Mouse (Mus musculus) macrophage (primary cell): ENCODE measurements around the gene Cdh3. TPM values are rescaled to one million over a fixed set of nuclear protein-coding genes. Genes with fewer than 3 reads are reported as not detected.

Experiments used
- H3K27ac ChIP-seq: fragments of 350-480 bp; formaldehyde crosslinking; 2 replicates; pipeline ENCODE4 v1.9.0; 2021
- H3K36me3 ChIP-seq: fragments of 350-480 bp; formaldehyde crosslinking; 2 replicates; pipeline ENCODE4 v1.9.0; 2021; ENCODE audit errors: inconsistent target
- H3K4me3 ChIP-seq: fragments of 350-480 bp; formaldehyde crosslinking; 2 replicates; pipeline ENCODE4 v1.9.0; 2021; ENCODE audit errors: inconsistent target
- H3K79me2 ChIP-seq: fragments of 350-480 bp; formaldehyde crosslinking; 2 replicates; pipeline ENCODE4 v1.9.0; 2021; ENCODE audit errors: inconsistent target
- WGBS: methylation state at CpG from one replicate; pipeline ENCODE4 v1.1.7; 2026; ENCODE audit warnings: inconsistent platforms; ENCODE audit not compliant: missing documents; 5-methylcytosine and 5-hydroxymethylcytosine counted together
- polyA plus RNA-seq: library from polyadenylated mRNA; stranded (reverse); fragments of 250-400 nt; gene quantifications from 3 replicates; pipeline ENCODE4 v1.2.4, GENCODE M21; 2018; ENCODE audit warnings: inconsistent platforms

Cdh3 gene
- polyA plus RNA-seq, 1 experiment from 2014 or later: not detected

DNA sequence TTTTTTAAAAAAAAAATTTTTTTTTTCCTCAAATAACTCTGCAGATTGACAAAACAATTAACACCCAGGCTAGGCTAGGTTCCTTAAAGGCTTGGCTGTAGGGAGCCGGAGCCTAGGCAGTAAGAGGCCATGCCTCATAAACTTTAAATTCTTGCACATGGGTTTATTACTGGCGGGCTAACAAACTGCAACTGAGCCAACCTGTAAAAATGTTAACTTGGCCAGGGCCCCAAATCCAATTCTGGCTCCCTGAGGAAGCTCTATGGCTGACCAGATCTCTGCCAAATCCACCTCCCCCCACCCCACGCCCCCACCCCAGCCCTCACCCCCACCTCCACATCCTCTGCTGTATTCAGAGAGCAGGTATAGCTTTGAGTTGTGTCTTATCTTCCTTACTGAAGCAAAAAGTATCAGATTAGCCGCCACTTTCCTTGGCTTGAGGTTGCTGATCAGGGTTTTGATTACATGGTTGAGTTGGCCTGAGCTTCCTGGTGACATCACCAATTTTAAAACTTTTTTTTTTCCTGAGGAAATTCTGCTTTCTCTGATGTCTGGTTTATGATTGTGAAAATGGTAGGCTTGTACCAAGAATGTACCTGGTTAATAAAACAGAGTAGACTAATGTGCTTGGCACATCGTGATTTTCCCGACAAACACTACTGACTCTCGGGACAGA lies 1.9 kb downstream of the Cdh3 start:
- H3K79me2 ChIP-seq: no peaks in the 10 kb centered on the region
- H3K4me3 ChIP-seq: no peak overlapping the region
- H3K36me3 ChIP-seq: no peaks in the 10 kb centered on the region
- no peak overlapping the region for H3K27ac ChIP-seq
- 78% methylated on average over 6 of the region's 7 CpGs for WGBS

DNA sequence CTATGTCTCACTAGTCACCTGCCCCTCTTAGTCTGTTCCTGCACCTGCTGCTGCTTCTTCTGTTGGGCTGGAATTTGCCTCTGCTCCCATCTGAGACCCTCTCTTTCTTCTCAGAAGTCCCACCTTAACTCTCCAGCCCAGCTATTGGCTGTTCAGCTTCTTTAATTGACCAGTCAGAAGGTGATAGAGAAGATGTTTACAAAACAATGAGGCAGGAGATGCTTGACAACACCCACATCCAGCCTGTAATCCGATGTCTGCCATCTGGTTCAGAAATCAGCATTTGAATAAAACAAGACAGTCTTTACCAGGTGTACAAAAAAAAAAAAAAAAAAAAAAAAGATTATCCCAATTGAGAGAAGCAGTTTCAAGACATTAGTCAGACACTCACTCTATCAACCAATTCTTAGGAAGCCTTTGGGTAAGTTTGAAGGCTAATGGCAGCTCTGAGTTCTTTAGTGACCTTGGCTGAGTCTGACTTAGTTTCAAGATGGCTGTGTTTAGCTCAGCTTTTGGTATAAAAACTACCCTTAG lies 5.3 kb downstream of the Cdh3 start:
- no peak overlapping the region for H3K4me3 ChIP-seq
- no peaks in the 10 kb centered on the region for H3K36me3 ChIP-seq
- 40% methylated on average over 1 of the region's 1 CpGs for WGBS
- no peak overlapping the region for H3K27ac ChIP-seq
- H3K79me2 ChIP-seq: no peaks in the 10 kb centered on the region

DNA sequence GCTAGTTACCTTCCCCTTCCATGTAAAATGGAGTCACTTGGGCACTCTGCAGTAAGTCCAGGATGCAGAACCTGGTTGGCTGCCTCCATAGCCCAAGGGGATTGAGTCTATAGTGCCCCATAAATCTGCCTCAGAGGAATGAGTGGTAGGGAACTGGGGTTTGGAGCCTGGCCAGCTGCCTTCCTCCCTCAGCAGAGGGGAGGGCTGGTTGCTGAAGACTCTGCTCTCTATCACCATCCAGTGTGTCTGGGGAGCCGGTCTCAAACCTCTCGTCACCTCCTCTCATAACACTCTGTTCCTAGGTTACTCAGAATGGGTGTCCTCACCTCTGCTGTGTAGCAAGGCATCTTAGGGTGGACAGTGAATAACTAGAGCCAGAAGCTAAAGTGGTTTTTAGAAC lies 5.9 kb downstream of the Cdh3 start:
- Histone ChIP-seq H3K27ac (no peak overlapping the region), H3K79me2 (no peaks in the 10 kb centered on the region), H3K4me3 (no peak overlapping the region), H3K36me3 (no peaks in the 10 kb centered on the region)
- WGBS: 29% methylated on average over 2 of the region's 2 CpGs

DNA sequence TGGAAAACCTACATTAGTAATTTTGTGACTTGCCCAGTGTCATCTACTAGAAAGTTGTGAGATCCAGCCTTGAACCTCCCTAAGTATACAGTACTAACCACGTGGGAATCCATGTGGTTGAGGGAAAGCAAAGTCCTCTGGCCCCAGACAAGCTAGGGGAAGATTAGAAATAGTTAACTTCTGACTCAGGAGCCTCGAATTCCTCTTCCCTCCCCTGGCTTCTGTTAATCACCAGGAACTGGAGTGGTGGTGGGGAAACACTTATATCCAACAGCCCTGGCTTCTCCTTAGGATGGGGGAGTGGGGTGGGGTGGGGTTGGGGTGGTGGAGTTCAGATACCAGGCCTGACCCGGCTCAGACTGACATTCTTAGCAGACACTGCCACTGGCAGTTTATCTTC lies 8.1 kb downstream of the Cdh3 start:
- no peaks in the 10 kb centered on the region for H3K79me2 ChIP-seq
- H3K4me3 ChIP-seq: no peak overlapping the region
- no peaks in the 10 kb centered on the region for H3K36me3 ChIP-seq
- 45% methylated on average over 3 of the region's 3 CpGs for WGBS
- no peak overlapping the region for H3K27ac ChIP-seq

DNA sequence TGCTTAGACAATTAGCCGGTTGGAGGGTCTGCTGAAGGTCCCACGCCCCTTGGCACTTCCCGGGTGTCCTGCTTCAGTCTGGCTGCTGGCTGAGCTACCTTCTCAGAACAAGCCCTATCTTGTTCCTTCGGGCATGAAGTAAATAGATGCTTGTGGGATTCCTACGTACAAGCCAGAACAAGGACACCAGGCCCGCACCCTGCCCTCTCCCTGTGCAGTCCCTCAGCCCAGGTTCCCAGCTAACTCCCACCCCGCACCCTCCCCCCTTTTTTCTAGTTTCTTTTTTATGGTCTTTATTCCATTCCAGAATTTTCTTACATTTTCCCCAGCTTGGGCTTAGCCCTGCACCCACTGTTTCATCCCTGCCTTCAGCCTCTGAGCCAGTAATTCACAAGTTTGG lies 9.9 kb downstream of the Cdh3 start:
- H3K79me2 ChIP-seq: no peaks in the 10 kb centered on the region
- no peaks in the 10 kb centered on the region for H3K36me3 ChIP-seq
- no peak overlapping the region for H3K27ac ChIP-seq
- H3K4me3 ChIP-seq: no peak overlapping the region
- WGBS: 87% methylated on average over 7 of the region's 7 CpGs

DNA sequence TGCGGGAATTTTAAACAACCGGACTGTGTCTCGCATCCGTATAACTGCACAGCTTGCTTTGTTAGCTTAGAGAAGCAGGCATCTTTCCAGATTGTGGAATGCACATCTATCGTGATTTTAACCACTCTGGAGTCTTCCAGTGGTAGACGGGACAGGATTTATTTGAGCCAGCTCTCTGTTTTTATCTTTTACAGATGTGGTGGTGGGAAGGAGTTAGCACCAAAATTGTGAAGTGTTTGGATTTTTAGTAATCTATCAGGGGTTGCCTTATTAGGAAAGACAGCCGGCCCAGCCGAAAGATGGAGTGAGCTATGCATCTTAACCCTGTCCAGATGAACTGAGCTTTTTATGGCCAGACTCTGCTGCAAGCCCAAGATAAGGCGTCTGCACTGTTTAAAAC lies 11.2 kb downstream of the Cdh3 start:
- H3K4me3 ChIP-seq: no peak overlapping the region
- H3K79me2 ChIP-seq: no peaks in the 10 kb centered on the region
- WGBS: 80% methylated on average over 9 of the region's 9 CpGs
- H3K36me3 ChIP-seq: no peaks in the 10 kb centered on the region
- no peak overlapping the region for H3K27ac ChIP-seq

DNA sequence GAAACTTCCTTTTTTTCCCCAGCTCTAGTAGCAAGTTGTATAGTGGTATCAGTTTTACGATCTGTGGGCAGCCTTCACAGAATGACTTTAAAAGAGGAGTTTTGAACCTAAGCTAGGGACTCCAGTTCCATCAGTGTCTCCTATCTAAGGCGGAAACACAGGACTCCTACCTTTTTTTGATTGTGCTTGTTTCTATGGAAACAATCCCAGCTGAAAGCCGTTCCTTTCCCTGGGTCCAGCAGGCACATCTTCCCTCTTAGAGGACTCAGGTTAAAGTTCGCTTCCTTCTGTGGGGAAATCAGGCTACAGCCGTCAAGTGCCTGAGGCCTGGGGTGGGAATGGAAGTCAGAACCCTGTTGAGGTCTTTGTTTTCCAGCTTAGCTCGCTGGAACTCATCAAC lies 16.0 kb downstream of the Cdh3 start:
- Histone ChIP-seq H3K4me3 (no peak overlapping the region), H3K36me3 (no peaks in the 10 kb centered on the region), H3K79me2 (no peaks in the 10 kb centered on the region), H3K27ac (no peak overlapping the region)
- 81% methylated on average over 6 of the region's 6 CpGs for WGBS

DNA sequence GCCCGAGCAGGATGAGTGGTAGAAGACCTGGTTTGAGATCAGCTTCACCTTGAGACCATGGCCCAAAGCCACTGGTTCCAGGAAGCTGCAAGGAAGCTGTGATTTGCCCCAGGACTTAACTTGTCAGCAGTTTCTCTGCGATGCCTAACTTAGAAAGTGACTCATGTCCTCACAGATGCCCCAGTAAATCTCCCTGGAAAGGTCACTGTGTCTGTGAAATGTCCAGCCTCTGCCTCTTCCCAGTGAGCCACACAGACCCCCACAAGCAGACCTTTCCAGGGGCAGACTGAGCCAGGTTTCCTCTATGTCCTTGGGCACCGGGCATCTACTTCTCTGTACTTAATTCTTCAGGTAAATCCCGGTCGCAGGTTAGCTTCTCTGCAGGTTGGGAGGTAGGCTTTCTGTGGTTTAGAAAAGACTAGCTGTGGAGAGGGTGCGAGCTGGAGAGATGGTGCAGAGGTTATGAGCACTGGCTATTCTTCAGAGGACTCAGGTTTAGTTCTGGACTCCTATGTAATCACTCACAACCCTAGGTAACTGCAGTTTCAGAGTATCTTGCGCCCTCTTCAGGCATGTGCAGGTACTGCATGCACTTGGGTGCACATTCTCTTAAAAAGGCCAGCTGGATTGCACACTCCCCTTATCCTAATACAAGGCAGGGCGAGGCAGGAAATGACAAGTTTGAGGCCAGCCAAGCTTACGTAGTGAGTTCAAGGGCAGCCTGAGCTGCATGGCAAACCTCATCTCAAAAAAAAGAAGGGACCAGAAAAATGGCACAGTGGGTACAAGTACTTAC lies 16.7 kb downstream of the Cdh3 start:
- Histone ChIP-seq H3K79me2 (no peaks in the 10 kb centered on the region), H3K27ac (no peak overlapping the region), H3K36me3 (no peaks in the 10 kb centered on the region), H3K4me3 (no peak overlapping the region)
- WGBS: 85% methylated on average over 9 of the region's 9 CpGs

DNA sequence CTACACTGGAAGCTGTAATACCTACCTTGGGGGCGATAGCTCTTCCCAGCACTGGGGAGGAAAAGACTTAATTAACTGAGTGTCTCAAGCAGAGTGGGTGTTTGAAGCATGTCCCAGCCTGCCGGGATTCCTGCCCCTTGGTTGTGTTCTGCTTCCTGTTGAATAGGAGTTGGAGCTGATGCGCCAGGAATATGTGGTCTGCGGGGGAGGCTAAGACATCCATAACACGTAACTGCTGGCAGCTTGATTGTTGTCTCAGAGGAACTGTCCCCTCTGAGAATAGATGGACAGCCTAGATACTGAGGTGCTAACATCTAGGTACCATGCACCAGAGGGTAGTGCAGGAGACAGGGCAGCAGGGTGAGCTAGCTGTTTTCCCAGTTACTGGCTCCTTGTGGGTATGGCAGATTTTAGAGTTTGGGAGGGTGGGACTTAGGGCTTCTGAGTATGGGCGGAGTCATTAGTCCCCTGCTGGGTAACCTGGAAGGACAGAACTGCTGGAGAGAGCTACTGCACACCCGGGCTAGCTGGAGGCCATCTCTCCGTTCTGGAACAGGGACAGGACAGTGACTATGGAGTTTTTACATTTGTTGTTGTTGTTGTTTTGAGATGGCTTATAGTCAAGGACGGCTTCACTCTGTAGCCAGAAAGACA lies 18.0 kb downstream of the Cdh3 start:
- no peaks in the 10 kb centered on the region for H3K79me2 ChIP-seq
- H3K4me3 ChIP-seq: no peak overlapping the region
- H3K36me3 ChIP-seq: no peaks in the 10 kb centered on the region
- H3K27ac ChIP-seq: no peak overlapping the region
- 90% methylated on average over 9 of the region's 9 CpGs for WGBS

DNA sequence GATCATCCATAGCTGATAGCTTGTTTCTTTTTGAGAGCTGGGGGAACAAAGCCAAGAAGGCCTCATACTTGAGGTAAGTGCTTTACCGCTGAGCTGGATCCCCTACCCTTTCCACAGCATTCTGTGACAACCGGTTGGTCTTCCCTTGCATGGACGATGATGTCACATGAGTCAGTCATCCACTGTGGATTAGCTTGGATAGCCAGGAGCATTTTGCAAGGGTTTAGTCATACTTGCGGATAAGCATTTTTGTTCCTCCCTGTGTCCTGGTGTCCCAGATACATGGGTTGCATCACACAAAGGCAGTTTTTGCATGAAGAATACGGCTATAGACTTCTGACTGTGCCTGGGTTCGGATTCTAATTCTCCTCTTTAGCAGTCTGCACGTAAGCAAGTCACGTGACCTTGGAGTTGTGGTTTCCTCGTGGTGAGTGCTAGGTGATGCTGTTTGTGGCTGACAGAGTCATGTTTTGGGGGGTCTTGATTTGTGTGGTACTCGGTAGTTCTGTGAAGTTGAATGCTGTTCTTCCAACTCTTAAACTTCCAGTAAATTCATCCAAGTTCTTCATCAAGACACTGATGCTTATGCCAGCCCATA lies 19.3 kb downstream of the Cdh3 start:
- 88% methylated on average over 10 of the region's 10 CpGs for WGBS

DNA sequence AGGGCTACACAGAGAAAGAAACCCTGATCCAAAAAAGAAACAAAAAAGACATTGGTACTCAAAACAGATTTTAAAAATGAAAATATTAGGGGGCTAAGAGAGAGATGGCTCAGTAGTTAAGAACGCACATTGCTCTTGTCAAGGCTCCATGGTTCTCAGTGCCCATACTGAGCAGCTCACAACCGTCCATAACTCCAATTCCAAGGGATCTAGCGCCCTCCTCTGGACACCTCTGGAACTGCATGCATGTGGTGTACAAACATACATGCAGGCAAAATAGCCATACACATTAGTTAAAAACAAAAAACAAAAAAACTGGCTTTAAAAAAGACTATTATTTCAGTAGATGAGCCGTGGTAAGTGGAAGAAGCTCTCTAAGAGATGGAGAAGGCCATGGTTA lies 19.9 kb downstream of the Cdh3 start:
- H3K4me3 ChIP-seq: no peak overlapping the region
- WGBS: 72% methylated on average over 4 of the region's 4 CpGs
- H3K36me3 ChIP-seq: no peaks in the 10 kb centered on the region
- no peaks in the 10 kb centered on the region for H3K79me2 ChIP-seq
- no peak overlapping the region for H3K27ac ChIP-seq

More for the DNA sequence above, 19.3 kb downstream of the Cdh3 start:
- Histone ChIP-seq H3K79me2 (no peaks in the 10 kb centered on the region), H3K36me3 (no peaks in the 10 kb centered on the region), H3K4me3 (no peak overlapping the region), H3K27ac (no peak overlapping the region)

DNA sequence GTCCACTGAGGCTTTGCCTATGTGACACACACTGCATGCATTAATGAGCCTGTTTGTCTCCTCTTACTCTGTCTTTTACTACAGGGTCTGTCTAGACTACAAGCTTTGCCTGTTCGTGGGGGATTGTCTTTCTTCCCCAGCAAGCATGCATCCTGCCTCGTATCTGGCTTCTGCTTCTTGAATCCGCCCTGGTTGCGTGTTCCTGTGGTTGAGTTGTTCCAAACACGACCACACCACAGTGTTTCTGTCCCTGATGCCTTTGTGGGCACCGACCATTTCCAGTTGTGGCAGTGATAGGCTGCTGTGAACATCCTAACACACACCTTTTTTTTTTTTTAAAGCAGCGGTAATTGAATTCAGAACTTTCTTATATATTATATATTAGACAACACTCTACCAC lies 23.0 kb downstream of the Cdh3 start:
- WGBS: 35% methylated on average over 7 of the region's 7 CpGs
- Histone ChIP-seq H3K4me3 (no peak overlapping the region), H3K79me2 (no peaks in the 10 kb centered on the region), H3K27ac (no peak overlapping the region), H3K36me3 (no peaks in the 10 kb centered on the region)

DNA sequence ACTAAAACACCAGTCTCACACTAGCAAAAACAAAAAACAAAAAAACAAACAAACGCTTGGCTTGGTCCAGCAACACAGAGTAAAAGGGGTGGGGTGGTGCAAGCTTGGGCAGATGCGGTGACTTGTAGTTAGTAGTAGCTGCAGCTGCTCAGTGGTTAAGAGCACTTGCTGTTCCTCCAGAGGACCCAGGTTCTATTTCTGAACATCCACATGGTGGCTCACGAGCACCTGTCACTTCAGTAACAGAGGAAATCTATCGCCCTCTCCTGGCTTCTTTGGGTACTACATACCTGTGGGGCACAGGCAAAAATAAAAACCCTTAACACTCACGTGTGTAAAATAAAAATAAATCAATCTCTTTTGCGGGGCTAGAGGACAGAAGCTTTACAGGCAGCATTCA lies 23.8 kb downstream of the Cdh3 start:
- Histone ChIP-seq H3K36me3 (no peaks in the 10 kb centered on the region), H3K27ac (no peak overlapping the region), H3K4me3 (no peak overlapping the region), H3K79me2 (no peaks in the 10 kb centered on the region)
- WGBS: 35% methylated on average over 6 of the region's 6 CpGs

DNA sequence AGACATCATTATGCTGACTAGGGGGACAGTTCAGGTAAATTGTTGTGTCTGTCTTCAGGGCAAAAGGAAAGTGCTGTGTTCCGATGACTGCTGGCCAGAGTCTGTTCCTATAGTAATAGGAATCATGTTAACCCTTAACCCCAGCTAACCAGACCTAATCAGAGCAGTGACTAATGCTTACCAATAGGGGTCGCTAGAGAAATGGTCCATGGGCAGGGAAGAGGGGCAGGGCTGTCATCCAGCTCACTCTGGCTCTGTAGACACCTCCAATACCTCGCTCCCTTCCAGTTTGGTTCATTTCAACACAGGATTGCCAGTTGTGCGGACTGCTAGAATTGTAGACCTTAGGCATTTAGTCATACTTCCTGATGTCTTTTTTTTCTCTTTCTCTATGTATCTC lies 24.8 kb downstream of the Cdh3 start:
- Histone ChIP-seq H3K79me2 (no peaks in the 10 kb centered on the region), H3K27ac (no peak overlapping the region), H3K4me3 (no peak overlapping the region), H3K36me3 (no peaks in the 10 kb centered on the region)
- 67% methylated on average over 4 of the region's 4 CpGs for WGBS

DNA sequence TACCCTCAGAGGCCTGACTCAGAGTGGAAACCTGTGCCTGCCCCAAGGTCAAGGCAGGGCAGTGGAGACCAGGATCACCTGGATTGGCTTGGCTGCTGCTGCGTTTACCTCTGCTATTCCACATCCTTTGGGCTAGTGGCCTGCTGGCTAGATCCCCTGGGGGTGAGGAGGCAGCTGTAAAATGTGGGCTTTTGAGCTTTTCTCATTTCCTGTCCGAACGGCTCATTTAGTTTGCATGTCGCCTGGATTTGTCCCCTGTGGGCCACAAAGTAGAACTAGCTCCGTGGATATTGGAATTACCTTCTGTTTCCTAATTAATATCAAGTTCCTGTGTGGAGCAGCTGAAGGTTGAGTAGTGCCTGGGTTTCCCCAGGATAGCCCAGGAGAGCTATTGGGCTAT lies 28.5 kb downstream of the Cdh3 start:
- no peaks in the 10 kb centered on the region for H3K36me3 ChIP-seq
- 86% methylated on average over 5 of the region's 5 CpGs for WGBS

More for the DNA sequence above, 28.5 kb downstream of the Cdh3 start:
- Histone ChIP-seq H3K4me3 (no peak overlapping the region), H3K27ac (no peak overlapping the region), H3K79me2 (no peaks in the 10 kb centered on the region)
